Mouse (Mus musculus) Muller cell, postnatal 12 days (primary cell): ENCODE data around the gene Cgnl1.

Source experiments
- DNase-seq: peaks from one replicate; pipeline ENCODE4 v3.0.0-alpha.2; 2015; ENCODE audit errors: inconsistent ontology term

Cgnl1 gene

GRCm38 (mm10) chr9:71770991-71771767 is at the start of gene Cgnl1:
TSS of gene Cgnl1 (minus strand) at chr9:71771602.
- DNase-seq = peak; percentile 85

- no peak for DNase-seq
Measured at GRCm38 (mm10) chr9:71818453-71818852, 47.1 kb upstream of the Cgnl1 start.

GRCm38 (mm10) chr9:71816121-71816520 is 44.7 kb upstream of the Cgnl1 start:
- DNase-seq = no peak

GRCm38 (mm10) chr9:71813565-71813964 is 42.2 kb upstream of the Cgnl1 start:
- DNase-seq = no peak

- no peak for DNase-seq
Measured at GRCm38 (mm10) chr9:71812914-71813313, 41.5 kb upstream of the Cgnl1 start.

- DNase-seq = no peak
Measured at GRCm38 (mm10) chr9:71812402-71812801, 41.0 kb upstream of the Cgnl1 start.

- no peak for DNase-seq
Measured at GRCm38 (mm10) chr9:71811404-71811803, 40.0 kb upstream of the Cgnl1 start.

- DNase-seq = no peak
Measured at GRCm38 (mm10) chr9:71810723-71811122, 39.3 kb upstream of the Cgnl1 start.

- DNase-seq = peak; percentile 38
Measured at GRCm38 (mm10) chr9:71808640-71809254, 37.3 kb upstream of the Cgnl1 start.

- DNase-seq = no peak
Measured at GRCm38 (mm10) chr9:71807801-71808200, 36.4 kb upstream of the Cgnl1 start.

GRCm38 (mm10) chr9:71806422-71806805 is 35.0 kb upstream of the Cgnl1 start:
- DNase-seq = peak; percentile 72

- DNase-seq = no peak
Measured at GRCm38 (mm10) chr9:71805646-71806421, 34.4 kb upstream of the Cgnl1 start.

- DNase-seq = peak; percentile 51
Measured at GRCm38 (mm10) chr9:71804116-71804515, 32.7 kb upstream of the Cgnl1 start.

GRCm38 (mm10) chr9:71803281-71803680 is 31.9 kb upstream of the Cgnl1 start:
- no peak for DNase-seq

- no peak for DNase-seq
Measured at GRCm38 (mm10) chr9:71799598-71799997, 28.2 kb upstream of the Cgnl1 start.

- DNase-seq = peak; percentile 84
Measured at GRCm38 (mm10) chr9:71798176-71798575, 26.8 kb upstream of the Cgnl1 start.

- no peak for DNase-seq
Measured at GRCm38 (mm10) chr9:71777404-71777803, 6.0 kb upstream of the Cgnl1 start.

GRCm38 (mm10) chr9:71776337-71776736 is 4.9 kb upstream of the Cgnl1 start:
- no peak for DNase-seq

- DNase-seq = no peak
Measured at GRCm38 (mm10) chr9:71773563-71773962, 2.2 kb upstream of the Cgnl1 start.

GRCm38 (mm10) chr9:71772338-71772737 is 936 bp upstream of the Cgnl1 start:
- DNase-seq = no peak

GRCm38 (mm10) chr9:71770484-71770883 is 918 bp downstream of the Cgnl1 start:
- peak; percentile 27 for DNase-seq

- DNase-seq = no peak
Measured at GRCm38 (mm10) chr9:71769701-71770100, 1.7 kb downstream of the Cgnl1 start.

- no peak for DNase-seq
Measured at GRCm38 (mm10) chr9:71768119-71768518, 3.3 kb downstream of the Cgnl1 start.
